Mouse (Mus musculus) embryonic fibroblast, embryonic 13.5 days (primary cell): ENCODE measurements at regions not wholly inside any gene's neighbourhood (a gene's known extent, or its start where the extent isn't known, plus 50 kb on each side); places are given as distances from the start of the nearest gene placed in this dataset.
"Not testable (repeated sequence)": the region's sequence is repeated elsewhere in the genome, so short reads cannot be mapped to it uniquely, and the experiment has no call there.

Experiments used
- CTCF ChIP-seq: IDR thresholded peaks from 2 replicates; pipeline ENCODE4 v1.5.1; 2011; ENCODE audit warnings: mild to moderate bottlenecking, control low read depth, low read length, moderate library complexity, borderline replicate concordance; ENCODE audit not compliant: insufficient read depth
- POLR2A ChIP-seq: IDR thresholded peaks from 2 replicates; pipeline ENCODE4 v1.6.1; 2011; ENCODE audit warnings: low read depth, mild to moderate bottlenecking, control low read depth, low read length, moderate library complexity

GRCm38 (mm10) chr3:31596581-31596980 lies 286.4 kb upstream of the Slc7a14 start:
- TF ChIP-seq CTCF, POLR2A: not testable (repeated sequence)
